Mouse (Mus musculus): ENCODE measurements at regions not wholly inside any gene's neighbourhood (a gene's known extent, or its start where the extent isn't known, plus 50 kb on each side); places are given as distances from the start of the nearest gene placed in this dataset.
A peak's percentile ranks its signal among the peaks of the same experiment; 100 is the strongest.

DNA sequence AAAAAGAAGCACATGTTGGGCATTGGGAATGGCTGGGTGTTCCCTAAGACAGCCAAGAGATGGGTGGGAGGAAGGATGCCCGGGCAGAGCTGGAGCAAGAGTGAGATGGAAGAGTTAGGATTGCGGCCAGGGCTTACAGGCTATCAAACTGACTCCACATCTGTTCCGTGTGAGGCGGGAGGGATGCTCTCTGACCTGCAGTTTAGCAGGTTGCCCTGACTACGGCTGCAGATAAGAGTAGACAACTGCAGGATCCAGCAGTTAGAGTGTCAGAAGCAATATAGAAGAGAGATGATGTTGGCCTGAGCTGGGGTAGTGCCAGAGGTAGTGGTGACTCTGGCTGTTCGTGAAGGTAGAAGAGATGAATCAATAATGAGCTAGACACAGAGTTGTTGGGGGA, 61.6 kb upstream of the Syt6 start:
- DNase-seq (ENCODE audit: low spot score in 2 of 2): peak in 1 of 2 experiments; percentile 14

DNA sequence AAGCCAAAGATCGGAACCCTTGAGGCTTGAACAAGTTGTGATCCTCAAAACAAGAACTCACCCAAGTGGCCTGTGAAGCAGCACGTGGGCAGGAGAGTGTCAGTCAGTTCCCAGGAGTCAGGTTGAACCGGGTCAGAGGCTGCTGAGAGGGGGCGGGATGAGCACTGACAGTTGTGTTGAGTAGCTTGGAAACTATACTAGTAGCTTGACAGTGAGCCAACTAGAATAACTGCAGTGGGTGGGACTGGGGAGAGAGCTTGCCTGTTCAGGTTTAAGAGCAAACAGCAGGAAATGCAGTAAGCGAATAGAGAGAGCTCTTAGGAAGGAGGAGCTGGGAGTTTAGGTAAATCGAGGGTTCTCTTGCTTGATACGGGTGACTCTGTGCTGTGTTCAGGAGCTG, 61.0 kb upstream of the Syt6 start:
- DNase-seq (ENCODE audit: low spot score in 2 of 2): peak in 1 of 2 experiments; percentile 23

DNA sequence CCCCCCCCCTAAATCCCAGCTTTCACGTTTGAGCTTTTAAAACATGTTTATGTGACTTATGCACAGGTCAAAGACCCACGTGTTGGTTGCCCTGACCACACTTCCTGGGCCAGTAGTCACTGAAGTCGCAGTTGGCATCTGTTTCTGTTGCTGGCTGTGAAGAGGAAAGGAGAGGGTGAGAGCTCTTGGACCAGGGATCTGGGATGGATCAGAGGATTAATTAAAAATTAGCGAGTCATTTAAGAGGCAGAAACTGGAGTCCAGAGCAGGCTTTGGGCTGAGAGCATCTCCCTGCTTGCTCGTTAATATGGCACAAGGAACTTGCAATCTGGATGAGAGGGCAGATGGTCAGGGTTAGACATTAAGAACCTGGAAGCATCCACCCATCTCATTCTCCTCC, 59.1 kb upstream of the Syt6 start:
- peak in 1 of 2 experiments; percentile 9 for DNase-seq (ENCODE audit: low spot score in 2 of 2)

DNA sequence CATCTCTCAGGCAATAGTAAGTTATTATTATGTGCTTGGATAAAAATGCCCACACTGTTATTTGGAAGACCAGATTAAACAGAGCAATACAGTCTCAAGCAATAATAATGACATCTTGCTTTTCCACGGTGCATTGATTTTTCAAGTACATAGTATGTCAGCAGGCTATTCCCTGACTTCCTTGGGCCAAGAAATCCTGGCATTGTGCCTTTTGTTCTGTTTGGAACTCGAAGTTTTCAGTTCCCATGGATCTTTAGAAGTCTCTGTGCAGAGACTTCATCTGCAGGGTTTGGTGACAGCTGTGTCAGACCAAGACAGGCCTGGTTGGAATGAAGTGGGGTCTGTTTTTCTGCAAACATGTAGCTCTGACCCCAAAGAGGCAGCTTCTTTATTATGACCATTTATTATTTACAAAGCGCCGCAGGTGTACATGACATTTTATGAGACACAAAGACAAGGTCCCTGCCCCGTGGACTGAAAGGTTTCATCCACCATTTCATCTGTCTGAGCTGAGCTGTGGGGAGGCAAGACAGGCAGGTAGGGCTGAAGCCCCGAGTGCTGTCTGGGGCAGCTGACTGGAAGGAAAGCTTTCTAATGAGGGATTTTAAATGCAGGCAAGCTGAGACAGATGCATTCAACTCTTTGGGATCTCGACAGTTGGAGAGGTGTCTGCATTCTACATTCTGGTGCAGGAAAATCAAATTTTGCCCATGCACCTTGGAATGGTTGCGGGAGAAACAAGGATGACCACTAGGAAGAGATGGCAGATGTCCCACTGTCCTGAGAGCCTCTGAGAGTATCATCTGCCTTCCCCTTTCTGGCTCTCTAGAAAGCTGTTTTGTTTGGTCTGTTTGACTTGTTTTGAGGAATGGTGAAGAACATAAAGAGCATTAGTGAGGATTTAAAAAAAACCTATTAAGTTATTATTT, 57.4 kb upstream of the Syt6 start:
- peak in 1 of 2 experiments; percentile 17 for DNase-seq (ENCODE audit: low spot score in 2 of 2)

DNA sequence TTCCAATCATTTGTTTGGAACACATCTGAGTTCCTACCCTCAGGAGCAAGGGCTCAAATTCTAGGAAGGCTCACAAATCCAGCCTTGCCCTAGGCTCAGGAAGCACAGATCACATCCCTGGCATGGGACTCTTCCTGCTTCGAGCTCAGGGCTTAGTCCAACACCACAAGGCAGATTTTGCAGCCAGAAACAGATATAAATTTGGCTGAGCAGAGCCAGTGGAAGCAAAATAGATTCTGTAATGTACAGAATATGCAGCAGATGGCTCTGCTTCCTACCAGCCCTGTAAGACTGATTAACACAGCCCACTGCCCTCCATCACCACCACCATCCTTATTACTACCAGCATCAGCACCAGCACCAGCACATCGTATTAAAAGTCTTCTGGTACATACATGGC, 56.4 kb upstream of the Syt6 start:
- DNase-seq (ENCODE audit: low spot score in 2 of 2): peak; percentile 32 to 49
